Mouse (Mus musculus) spleen, postnatal 14 days (tissue): ENCODE measurements around the gene Krt18.
"Not testable (repeated sequence)": the region's sequence is repeated elsewhere in the genome, so short reads cannot be mapped to it uniquely, and the experiment has no call there.

Experiments
- DNase-seq, 2 experiments: peaks; one replicate each; pipeline ENCODE4 v3.0.0; 2021 to 2022; ENCODE audit warnings: low spot score in 2 of 2

Gene Krt18

DNA sequence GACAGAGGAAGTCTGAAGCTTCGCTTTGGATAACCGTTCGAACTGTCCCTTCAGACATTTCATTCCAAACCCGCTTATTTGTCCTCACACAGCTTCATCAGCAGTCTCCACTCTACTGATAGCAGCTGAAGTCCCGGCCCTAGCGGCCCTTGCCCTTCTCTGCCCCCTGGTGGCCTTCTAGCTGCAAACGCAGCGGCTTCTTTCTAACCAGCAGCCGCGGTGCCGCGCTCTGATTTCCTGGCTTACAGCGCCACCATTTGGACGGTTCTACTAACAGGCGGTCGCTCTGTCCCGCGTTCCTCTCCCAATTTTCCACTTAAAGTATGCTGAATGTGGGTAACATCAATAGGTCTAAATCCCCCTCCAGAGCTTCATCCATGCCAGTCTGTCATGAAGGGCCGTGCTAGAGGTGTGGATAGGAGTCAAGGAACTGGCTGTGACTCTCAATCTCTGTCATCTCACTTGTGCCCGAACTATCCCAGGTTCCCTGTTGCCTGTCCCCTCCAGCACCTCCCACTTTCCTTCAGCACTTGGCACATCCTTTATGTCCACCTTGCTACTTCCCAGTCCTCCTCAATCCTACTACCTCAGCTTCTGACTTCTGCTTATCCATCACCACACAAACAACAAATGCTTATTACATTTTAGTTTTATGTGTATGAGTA is 37.8 kb downstream of the Krt18 start:
- peak; percentile 78 to 89 for DNase-seq

- no peak for DNase-seq
Measured at GRCm38 (mm10) chr15:102070476-102071467, 42.8 kb downstream of the Krt18 start.

GRCm38 (mm10) chr15:102072963-102073558 is 45.1 kb downstream of the Krt18 start:
- DNase-seq = no peak

- DNase-seq = peak; percentile 96 to 97
Measured at GRCm38 (mm10) chr15:102073559-102074069, 45.6 kb downstream of the Krt18 start, which contains the start of gene Eif4b. Gene Eif4b (plus strand): TSS chr15:102073773.

DNA sequence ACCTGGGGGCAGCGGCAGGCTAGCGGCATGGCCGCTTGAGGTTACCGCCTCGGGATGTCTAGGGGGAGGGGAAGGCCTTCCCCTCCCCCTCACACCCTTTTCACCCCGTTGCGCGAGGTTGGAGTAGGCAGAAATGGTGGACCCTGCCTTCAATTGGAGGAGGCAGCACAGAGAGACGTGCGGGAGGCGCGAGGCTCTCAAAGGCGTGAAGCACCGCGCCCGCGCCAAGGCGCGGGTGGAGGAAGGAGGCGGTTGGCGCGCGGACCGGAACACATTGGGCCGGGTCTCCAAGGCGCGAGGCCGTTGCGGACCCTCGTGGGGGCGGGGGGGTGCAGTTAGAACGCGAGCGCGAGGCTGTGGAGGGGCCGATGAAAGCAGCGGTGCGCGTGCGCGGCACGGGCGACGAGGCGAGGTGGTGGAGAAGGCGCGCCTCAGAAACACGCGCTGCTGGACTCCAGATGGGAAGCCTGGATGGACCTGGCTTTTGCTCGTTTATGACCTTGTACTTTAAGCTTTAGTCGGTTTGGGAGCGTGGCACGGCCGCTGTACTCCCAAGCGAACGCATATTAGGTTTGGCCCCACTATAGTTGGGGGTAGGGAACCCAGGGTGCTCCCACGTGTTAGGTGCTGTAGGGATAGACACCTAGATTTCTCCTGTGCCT is 46.2 kb downstream of the Krt18 start:
- DNase-seq = peak; percentile 36 to 58

GRCm38 (mm10) chr15:102074876-102075585 is 47.1 kb downstream of the Krt18 start:
- no peak for DNase-seq

- DNase-seq = no peak
Measured at GRCm38 (mm10) chr15:102077111-102077677, 49.2 kb downstream of the Krt18 start.

GRCm38 (mm10) chr15:102079221-102079620 is 51.2 kb downstream of the Krt18 start:
- DNase-seq = no peak

DNA sequence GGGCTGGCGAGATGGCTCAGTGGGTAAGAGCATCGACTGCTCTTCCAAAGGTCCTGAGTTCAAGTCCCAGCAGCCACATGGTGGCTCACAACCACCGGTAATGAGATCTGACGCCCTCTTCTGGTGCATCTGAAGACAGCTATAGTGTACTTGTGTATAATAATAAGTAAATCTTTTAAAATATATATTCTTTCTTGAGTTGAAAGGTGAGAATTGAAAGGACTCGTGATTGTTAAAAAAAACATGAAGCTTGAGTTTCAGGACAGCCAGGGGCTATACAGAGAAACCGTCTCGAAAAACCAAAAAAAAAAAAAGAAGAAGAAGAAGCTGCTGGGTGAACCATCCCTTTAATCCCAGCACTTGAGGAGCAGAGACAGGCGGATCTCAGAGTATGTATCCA is 51.9 kb downstream of the Krt18 start:
- DNase-seq = not testable (repeated sequence)

DNA sequence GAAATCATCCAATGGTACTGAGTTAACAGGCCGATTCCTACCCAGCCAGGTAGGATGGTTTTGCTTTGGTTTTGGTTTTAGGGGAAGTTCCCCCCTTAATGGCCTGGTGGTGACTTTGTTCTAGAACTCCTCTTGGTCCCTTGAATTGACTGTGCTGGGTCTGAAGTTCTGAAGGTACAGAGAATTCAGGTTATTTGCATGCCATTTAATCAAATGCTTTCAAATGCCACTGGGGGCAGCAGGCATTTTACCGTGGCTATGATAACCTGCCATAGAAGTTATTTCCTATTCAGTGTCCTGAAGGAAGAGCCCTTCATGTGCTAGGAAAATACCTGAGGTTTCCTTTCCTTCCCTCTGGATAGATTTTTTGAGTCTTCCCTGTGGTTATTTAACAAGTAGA is 52.4 kb downstream of the Krt18 start:
- no peak for DNase-seq
